ENCODE assay signal across 16 mouse cellular contexts in the genomic region with DNA sequence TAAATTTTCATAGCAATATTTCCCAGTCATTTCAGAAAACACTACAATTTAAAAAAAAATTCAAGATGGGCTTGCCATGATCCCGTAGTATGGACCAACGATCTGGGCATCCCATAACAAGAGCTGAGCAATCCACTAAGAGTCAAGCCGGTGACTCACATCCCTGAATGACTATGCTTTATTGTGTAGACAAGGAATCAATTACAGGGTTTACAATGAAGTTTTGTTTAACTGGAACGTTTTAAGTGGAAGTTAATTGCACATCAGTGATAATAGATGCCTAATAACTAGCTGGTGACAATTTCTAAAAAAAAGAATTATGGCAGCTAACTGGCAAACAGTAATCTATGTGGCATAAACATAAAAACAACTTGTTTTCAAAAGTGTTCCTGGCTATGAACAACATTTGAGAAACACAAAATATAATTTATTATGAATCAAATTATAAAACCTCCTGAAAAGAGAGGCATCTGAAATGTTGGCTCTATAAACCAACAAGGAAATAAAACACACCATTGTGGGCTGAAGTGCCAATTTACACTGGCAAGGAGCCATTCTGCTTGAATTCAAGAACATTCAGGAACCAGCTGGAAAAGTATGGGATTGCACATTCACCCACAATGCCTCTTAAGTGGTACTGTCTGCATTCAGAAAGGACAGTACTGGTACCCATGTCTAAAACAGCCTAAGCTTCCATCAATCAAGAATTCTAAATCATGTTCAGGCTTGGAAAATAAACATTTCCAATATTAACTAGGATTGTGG. TPM values are rescaled to one million over a fixed set of nuclear protein-coding genes. Genes with fewer than 3 reads are reported as not detected.
A peak's percentile ranks its signal among the peaks of the same experiment; 100 is the strongest.
DNase-seq lines count a peak whose midpoint lies in the region; ATAC-seq and TF ChIP-seq lines count a peak whose summit lies in the region.
"Had no signal": no experiment of that assay in that cellular context is flagged by ENCODE, and none has a peak within 500 bp of the region (broad histone marks: within the 10 kb centered on the region; RNA-seq: fewer than 3 reads in every experiment).

No protein-coding gene starts in this region.

- H3K36me3 ChIP-seq in heart, embryonic 13.5 days = peaks cover 12% of the 10 kb centered on the region

- H3K4me3 ChIP-seq in heart, embryonic 13.5 days = no peak overlapping the region
- H3K4me3 ChIP-seq: embryonic facial prominence, embryonic 12.5 days; hindbrain, embryonic 10.5 days; megakaryocyte, embryonic 14.5 days had no signal

- in situ Hi-C loops in Patski (cut with MboI; ENCODE audit: low pct_unique_long_range_greater_than_20kb) = no loop called here

- 67% methylated on average over 4 of the region's 4 CpGs for WGBS in heart, embryonic 13.5 days

- POLR2A ChIA-PET in Patski (lab: Charles Lee) = interaction anchor here (0.6 kb wide), 1 partner anchor 81 kb away, joined by 3 read pairs; no protein-coding TSS in a partner anchor

- 0 out of 2 replicates have a peak overlapping the region, but pooled peaks have one; percentile 1 for H3K27ac ChIP-seq in heart, embryonic 13.5 days (replicated peaks)
- H3K27ac ChIP-seq: embryonic facial prominence, embryonic 12.5 days; hindbrain, embryonic 10.5 days had no signal

- CTCF ChIA-PET in Patski (lab: Charles Lee) = interaction anchor here (1.2 to 1.6 kb wide), 3 partner anchors 11 to 36 kb away, joined by 3 to 4 read pairs (median 3); no protein-coding TSS in a partner anchor

- no peak overlapping the region for H3K9ac ChIP-seq in heart, embryonic 13.5 days
- H3K9ac ChIP-seq: embryonic facial prominence, embryonic 12.5 days had no signal

- H3K4me1 ChIP-seq in heart, embryonic 13.5 days = peaks cover 74% of the 10 kb centered on the region
- H3K4me1 ChIP-seq: megakaryocyte, embryonic 14.5 days had no signal

- no peak overlapping the region for H3K4me2 ChIP-seq in heart, embryonic 13.5 days
- H3K4me2 ChIP-seq: embryonic facial prominence, embryonic 12.5 days; liver, embryonic 11.5 days had no signal

- no peak for TF ChIP-seq CTCF in Patski (IDR thresholded peaks at IDR 0.05)

- intact Hi-C loops in heart, postnatal 36 days (cut with DNase I) = no loop called here

- no peaks in the 10 kb centered on the region for H3K9me3 ChIP-seq in heart, embryonic 13.5 days
- H3K9me3 ChIP-seq: embryonic facial prominence, embryonic 12.5 days; hindbrain, embryonic 10.5 days; megakaryocyte, embryonic 14.5 days had no signal

- ATAC-seq in heart, embryonic 13.5 days (ENCODE audit: extremely low read depth, insufficient number of reproducible peaks, low FRiP score, low TSS enrichment) = no peak
- peak; percentile 47 for ATAC-seq in Patski

- H3K27me3 ChIP-seq in heart, embryonic 13.5 days (replicated peaks) = no peaks in the 10 kb centered on the region
- no peaks in the 10 kb centered on the region for H3K27me3 ChIP-seq in Patski
- H3K27me3 ChIP-seq: embryonic facial prominence, embryonic 12.5 days had no signal

- no peak for DNase-seq in heart, postnatal 36 days
- DNase-seq in lung, adult 18-20 months = peak; percentile 33 to 50
- DNase-seq in lung, postnatal 25 days (ENCODE audit: low spot score) = no peak
- DNase-seq in Patski (ENCODE audit: low read depth, low spot score) = no peak
- peak; percentile 75 for DNase-seq in lung, postnatal 36 days
- DNase-seq in testis, postnatal 14 days (ENCODE audit: low spot score) = no peak
- DNase-seq: cerebellum, adult 9-10 months; kidney, adult 11 months; thymus, postnatal 25 days had no signal

RNA-seq across cellular contexts. Expression of gene Gjc1, which starts 8.6 kb away (rescaled TPM):
- polyA plus RNA-seq in heart, embryonic 13.5 days (2015; fragmentation: Nextera tagmentation; extraction: Ambion mirVana) = 46.5 and 50.3 TPM in 2 replicates
- total RNA-seq in heart, postnatal 36 days (2021) = 10 to 100 TPM; 23.6 to 33.0 TPM
- polyA plus RNA-seq in Patski (2021) = 33.9 TPM
- total RNA-seq: granulocyte monocyte progenitor cell, adult 5-6 weeks; monocyte, adult 5-6 weeks had no signal

RNA-seq across cellular contexts. Expression of gene Higd1b, which starts 24.7 kb away (rescaled TPM):
- polyA plus RNA-seq in heart, embryonic 13.5 days (2015; fragmentation: Nextera tagmentation; extraction: Ambion mirVana) = not detected in 2 replicates
- 10 to 100 TPM; 12.7 to 17.0 TPM for total RNA-seq in heart, postnatal 36 days (2021)
- not detected for polyA plus RNA-seq in Patski (2021)
- total RNA-seq: granulocyte monocyte progenitor cell, adult 5-6 weeks; monocyte, adult 5-6 weeks had no signal
- polyA plus RNA-seq: embryonic facial prominence, embryonic 12.5 days; hindbrain, embryonic 10.5 days; liver, embryonic 11.5 days had no signal

RNA-seq across cellular contexts. Expression of gene Adam11, which starts 49.7 kb away (rescaled TPM):
- polyA plus RNA-seq in heart, embryonic 13.5 days (2015; fragmentation: Nextera tagmentation; extraction: Ambion mirVana) = 6.7 and 7.3 TPM in 2 replicates
- 1 to 10 TPM; 4.1 to 6.2 TPM for total RNA-seq in heart, postnatal 36 days (2021)
- polyA plus RNA-seq in Patski (2021) = 5.3 TPM
- total RNA-seq: granulocyte monocyte progenitor cell, adult 5-6 weeks had no signal

Comparison
In these comparisons a context has a peak if more than half of its experiments do, and no peak if none do; other contexts are left out.
1. DNase-seq: peak in lung, adult 18-20 months (2 of 2) and lung, postnatal 36 days (single experiment); none in heart, postnatal 36 days (0 of 2), lung, postnatal 25 days (single experiment), Patski (single experiment) and testis, postnatal 14 days (single experiment).